Mouse (Mus musculus): ENCODE data around the gene Mia. TPM values are rescaled to one million over a fixed set of nuclear protein-coding genes. Genes with fewer than 3 reads are reported as not detected.

Mia gene
- total and polyA plus RNA-seq, 2 experiments from 2014 or later: 34.2 to 63.6 TPM

DNA sequence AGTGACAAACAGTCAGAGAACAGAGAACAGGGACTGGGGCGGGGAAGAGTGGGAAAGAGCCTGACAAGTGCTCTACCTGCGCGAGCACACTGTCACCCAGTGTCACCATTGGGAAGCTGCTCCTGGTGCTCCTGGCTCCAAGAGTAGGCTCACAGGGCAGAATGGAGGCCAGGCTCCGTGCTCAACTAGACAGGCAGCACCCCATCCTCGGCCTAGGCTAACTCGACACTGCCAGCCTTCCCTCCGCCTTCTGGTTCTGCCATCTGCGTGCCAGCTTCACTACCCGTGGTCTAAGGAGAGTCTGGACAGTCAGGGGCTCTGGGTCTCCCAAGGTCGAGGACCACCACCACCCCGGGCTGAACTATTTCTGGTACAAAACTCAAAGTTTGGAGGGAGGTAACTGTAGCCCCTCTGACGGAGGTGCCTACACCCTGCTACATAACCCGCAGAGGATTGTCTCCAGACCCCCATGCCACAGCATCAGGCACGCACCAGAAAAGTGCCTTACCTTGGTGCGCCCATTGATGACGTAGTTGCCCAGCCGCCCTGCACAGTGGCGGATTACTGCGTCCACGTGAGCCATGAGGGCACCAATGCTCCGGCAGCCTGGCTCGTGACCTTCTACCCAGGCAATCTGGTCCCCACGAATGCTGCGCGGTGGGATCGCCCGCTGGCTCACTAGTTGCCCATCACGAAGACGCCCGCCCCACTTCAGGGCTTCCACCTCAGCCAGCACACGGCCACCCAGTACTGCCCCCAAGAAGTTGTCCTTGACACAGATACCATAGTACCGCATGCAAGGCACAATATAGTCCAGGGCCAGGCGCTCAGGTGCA is 16.6 kb downstream of the Mia start:
- peaks cover 39% of the 10 kb centered on the region for H3K4me1 ChIP-seq (ENCODE audit: insufficient read depth, low read length)
- H3K4me2 ChIP-seq (ENCODE audit: low read depth, low read length): peak overlapping the region; percentile 87
- no peaks in the 10 kb centered on the region for H3K9me3 ChIP-seq (ENCODE audit: low read length)
- peak overlapping the region; percentile 84; the same call in 1 of the 2 replicates for H3K9ac ChIP-seq (replicated peaks; ENCODE audit: low read length)
- peaks cover 5% of the 10 kb centered on the region; the same call in 1 of the 2 replicates for H3K36me3 ChIP-seq (ENCODE audit: insufficient read depth, low read length)
- peak overlapping the region; percentile 70 for H3K4me3 ChIP-seq (ENCODE audit: low read length)
- no peak for TF ChIP-seq CTCF (IDR thresholded peaks at IDR 0.05; ENCODE audit: low read depth)
- no peaks in the 10 kb centered on the region for H3K27me3 ChIP-seq (ENCODE audit: insufficient read depth, low read length)
- no peak overlapping the region for H3K27ac ChIP-seq
- 87% methylated on average over 33 of the region's 33 CpGs for WGBS
- no peak for ATAC-seq
- DNase-seq (ENCODE audit: low spot score): no peak

- H3K27ac ChIP-seq: no peak overlapping the region
- H3K4me3 ChIP-seq (ENCODE audit: low read length): 0 out of 2 replicates have a peak overlapping the region, but pooled peaks have one; percentile 70
- 74% methylated on average over 5 of the region's 5 CpGs for WGBS
- no peak for TF ChIP-seq CTCF (IDR thresholded peaks at IDR 0.05; ENCODE audit: low read depth)
- no peaks in the 10 kb centered on the region for H3K9me3 ChIP-seq (ENCODE audit: low read length)
- no peaks in the 10 kb centered on the region for H3K27me3 ChIP-seq (ENCODE audit: insufficient read depth, low read length)
- ATAC-seq (no peak), DNase-seq (ENCODE audit: low spot score) (no peak)
- peaks cover 14% of the 10 kb centered on the region for H3K36me3 ChIP-seq (ENCODE audit: insufficient read depth, low read length)
- peak overlapping the region; percentile 87 for H3K4me2 ChIP-seq (ENCODE audit: low read depth, low read length)
- peaks cover 39% of the 10 kb centered on the region for H3K4me1 ChIP-seq (ENCODE audit: insufficient read depth, low read length)
- peak overlapping the region; percentile 28 for H3K9ac ChIP-seq (replicated peaks; ENCODE audit: low read length)
These were observed 17.5 kb downstream of the Mia start for GRCm38 (mm10) chr7:27163450-27163805.

- peak overlapping the region; percentile 28; the same call in 1 of the 2 replicates for H3K9ac ChIP-seq (replicated peaks; ENCODE audit: low read length)
- no peak for TF ChIP-seq CTCF (IDR thresholded peaks at IDR 0.05; ENCODE audit: low read depth)
- H3K27ac ChIP-seq: no peak overlapping the region
- peaks cover 19% of the 10 kb centered on the region for H3K36me3 ChIP-seq (ENCODE audit: insufficient read depth, low read length)
- peaks cover 39% of the 10 kb centered on the region for H3K4me1 ChIP-seq (ENCODE audit: insufficient read depth, low read length)
- ATAC-seq (no peak), DNase-seq (ENCODE audit: low spot score) (no peak)
- no peaks in the 10 kb centered on the region for H3K9me3 ChIP-seq (ENCODE audit: low read length)
- peak overlapping the region; percentile 87 for H3K4me2 ChIP-seq (ENCODE audit: low read depth, low read length)
- 85% methylated on average over 5 of the region's 5 CpGs for WGBS
- H3K4me3 ChIP-seq (ENCODE audit: low read length): no peak overlapping the region
- no peaks in the 10 kb centered on the region for H3K27me3 ChIP-seq (ENCODE audit: insufficient read depth, low read length)
These were observed 18.0 kb downstream of the Mia start for GRCm38 (mm10) chr7:27162780-27163449.

GRCm38 (mm10) chr7:27161744-27162143 is 19.2 kb downstream of the Mia start:
- no peaks in the 10 kb centered on the region for H3K9me3 ChIP-seq (ENCODE audit: low read length)
- no peaks in the 10 kb centered on the region for H3K27me3 ChIP-seq (ENCODE audit: insufficient read depth, low read length)
- TF ChIP-seq CTCF (IDR thresholded peaks at IDR 0.05; ENCODE audit: low read depth): no peak
- H3K27ac ChIP-seq: no peak overlapping the region
- no peak overlapping the region for H3K4me3 ChIP-seq (ENCODE audit: low read length)
- no peak for DNase-seq (ENCODE audit: low spot score)
- no peak for ATAC-seq
- H3K36me3 ChIP-seq (ENCODE audit: insufficient read depth, low read length): peaks cover 23% of the 10 kb centered on the region
- no peak overlapping the region for H3K4me2 ChIP-seq (ENCODE audit: low read depth, low read length)
- H3K4me1 ChIP-seq (ENCODE audit: insufficient read depth, low read length): peaks cover 39% of the 10 kb centered on the region
- WGBS: 80% methylated on average over 4 of the region's 4 CpGs
- H3K9ac ChIP-seq (replicated peaks; ENCODE audit: low read length): 0 out of 2 replicates have a peak overlapping the region, but pooled peaks have one; percentile 17

DNA sequence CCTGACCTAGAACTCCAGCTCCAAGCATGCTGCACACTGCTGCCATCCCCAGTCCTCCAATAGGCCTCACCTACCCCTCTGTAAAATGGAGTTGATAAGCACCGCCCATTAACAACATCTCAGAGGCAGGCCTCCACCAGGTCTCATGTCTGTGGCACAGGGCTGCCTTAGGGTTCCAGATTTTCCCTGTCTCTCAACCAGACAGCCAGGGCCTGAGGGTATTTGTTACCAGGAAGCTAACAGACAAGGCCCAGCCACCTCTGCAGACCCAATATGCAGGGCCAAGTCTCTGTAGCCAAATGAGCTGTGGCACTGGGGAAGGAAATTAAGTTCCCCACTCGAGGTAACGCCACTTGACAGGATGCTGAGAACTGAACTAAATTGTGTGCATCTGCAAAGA is 20.0 kb downstream of the Mia start:
- 80% methylated on average over 3 of the region's 3 CpGs for WGBS
- no peak overlapping the region; the same call in 1 of the 2 replicates for H3K27ac ChIP-seq
- H3K4me2 ChIP-seq (ENCODE audit: low read depth, low read length): no peak overlapping the region
- H3K36me3 ChIP-seq (ENCODE audit: insufficient read depth, low read length): peaks cover 23% of the 10 kb centered on the region
- DNase-seq (ENCODE audit: low spot score) (no peak), ATAC-seq (no peak)
- H3K9ac ChIP-seq (replicated peaks; ENCODE audit: low read length): no peak overlapping the region
- no peak overlapping the region for H3K4me3 ChIP-seq (ENCODE audit: low read length)
- no peaks in the 10 kb centered on the region for H3K27me3 ChIP-seq (ENCODE audit: insufficient read depth, low read length)
- H3K9me3 ChIP-seq (ENCODE audit: low read length): no peaks in the 10 kb centered on the region
- TF ChIP-seq CTCF (IDR thresholded peaks at IDR 0.05; ENCODE audit: low read depth): no peak
- peaks cover 39% of the 10 kb centered on the region for H3K4me1 ChIP-seq (ENCODE audit: insufficient read depth, low read length)

- Histone ChIP-seq H3K9ac (replicated peaks; ENCODE audit: low read length) (no peak overlapping the region), H3K4me2 (ENCODE audit: low read depth, low read length) (0 out of 2 replicates have a peak overlapping the region, but pooled peaks have one; percentile 19), H3K4me3 (ENCODE audit: low read length) (no peak overlapping the region), H3K4me1 (ENCODE audit: insufficient read depth, low read length) (peaks cover 29% of the 10 kb centered on the region), H3K27me3 (ENCODE audit: insufficient read depth, low read length) (no peaks in the 10 kb centered on the region), H3K9me3 (ENCODE audit: low read length) (no peaks in the 10 kb centered on the region), H3K36me3 (ENCODE audit: insufficient read depth, low read length) (peaks cover 23% of the 10 kb centered on the region), H3K27ac (no peak overlapping the region; the same call in 1 of the 2 replicates)
- ATAC-seq (peak; percentile 93), DNase-seq (ENCODE audit: low spot score) (peak; percentile 91)
- 14% methylated on average over 8 of the region's 8 CpGs for WGBS
- TF ChIP-seq CTCF (IDR thresholded peaks at IDR 0.05; ENCODE audit: low read depth): peak; percentile 99
These were observed 21.1 kb downstream of the Mia start for GRCm38 (mm10) chr7:27159882-27160281.

Measured in hindbrain, postnatal 0 days (tissue).